Mouse (Mus musculus) fibroblast of lung, adult 2 months (primary cell): ENCODE measurements around the gene Gm20388.
"Not testable (repeated sequence)": the region's sequence is repeated elsewhere in the genome, so short reads cannot be mapped to it uniquely, and the experiment has no call there.

Source experiments
- DNase-seq: peaks from one replicate; pipeline ENCODE4 v3.0.0-alpha.2; 2011; ENCODE audit warnings: low read depth

Gm20388 gene

GRCm38 (mm10) chr8:123039376-123040109 is 3128.9 kb downstream of the Gm20388 start:
- no peak for DNase-seq

- DNase-seq, result no peak
These were observed 3129.5 kb downstream of the Gm20388 start for GRCm38 (mm10) chr8:123040110-123040650.

- DNase-seq, result peak; percentile 26
These were observed 3130.6 kb downstream of the Gm20388 start for GRCm38 (mm10) chr8:123041008-123041773.

- no peak for DNase-seq
These were observed 3131.1 kb downstream of the Gm20388 start for GRCm38 (mm10) chr8:123041774-123042105.

- DNase-seq, result peak; percentile 99
These were observed 3131.7 kb downstream of the Gm20388 start, which contains the start of gene Ankrd11 for GRCm38 (mm10) chr8:123042158-123042973. Gene Ankrd11, minus strand, starts transcription at chr8:123042277.

- no peak for DNase-seq
These were observed 3132.5 kb downstream of the Gm20388 start for GRCm38 (mm10) chr8:123042974-123043625.

- DNase-seq, result no peak
These were observed 3133.3 kb downstream of the Gm20388 start for GRCm38 (mm10) chr8:123043941-123044340.

GRCm38 (mm10) chr8:123044743-123045425 is 3134.2 kb downstream of the Gm20388 start:
- DNase-seq, result not testable (repeated sequence)

GRCm38 (mm10) chr8:123046706-123047105 is 3136.1 kb downstream of the Gm20388 start:
- DNase-seq, result no peak

GRCm38 (mm10) chr8:123047827-123048226 is 3137.2 kb downstream of the Gm20388 start:
- DNase-seq, result no peak

- DNase-seq, result peak; percentile 89
These were observed 3137.8 kb downstream of the Gm20388 start for GRCm38 (mm10) chr8:123048402-123048801.

GRCm38 (mm10) chr8:123051458-123051857 is 3140.8 kb downstream of the Gm20388 start:
- no peak for DNase-seq

GRCm38 (mm10) chr8:123062721-123063120 is 3152.1 kb downstream of the Gm20388 start, which contains the start of gene Spg7:
Gene Spg7, plus strand, starts transcription at chr8:123062942.
- DNase-seq, result no peak

- DNase-seq, result no peak
These were observed 3153.4 kb downstream of the Gm20388 start for GRCm38 (mm10) chr8:123064072-123064471.

- no peak for DNase-seq
These were observed 3154.2 kb downstream of the Gm20388 start for GRCm38 (mm10) chr8:123064809-123065213.

GRCm38 (mm10) chr8:123065214-123066100 is 3154.8 kb downstream of the Gm20388 start:
- peak; percentile 94 for DNase-seq

- no peak for DNase-seq
These were observed 3155.6 kb downstream of the Gm20388 start for GRCm38 (mm10) chr8:123066101-123066683.

GRCm38 (mm10) chr8:123071176-123071575 is 3160.5 kb downstream of the Gm20388 start:
- DNase-seq, result no peak

- no peak for DNase-seq
These were observed 3166.6 kb downstream of the Gm20388 start for GRCm38 (mm10) chr8:123077213-123077612.
